Mouse (Mus musculus) brown adipose tissue, adult 24 weeks (tissue): ENCODE data around the gene Rerg. TPM values are rescaled to one million over a fixed set of nuclear protein-coding genes. Genes with fewer than 3 reads are reported as not detected.
"Not testable (repeated sequence)": the region's sequence is repeated elsewhere in the genome, so short reads cannot be mapped to it uniquely, and the experiment has no call there.

Experiments used
- H3K27ac ChIP-seq: fragments of 200-500 bp; replicated peaks from 2 replicates; pipeline ENCODE4 v1.5.1; 2012; ENCODE audit warnings: low read depth, mild to moderate bottlenecking, low read length
- H3K4me1 ChIP-seq: fragments of 200-500 bp; 2 replicates; pipeline ENCODE4 v1.6.1; 2012; ENCODE audit warnings: low read length, mixed read lengths; ENCODE audit not compliant: control insufficient read depth, insufficient read depth, insufficient read length
- H3K4me3 ChIP-seq: fragments of 200-500 bp; 2 replicates; pipeline ENCODE4 v1.5.1; 2012; ENCODE audit warnings: low read depth, mild to moderate bottlenecking, low read length, moderate library complexity; ENCODE audit not compliant: insufficient read depth
- polyA plus RNA-seq: library from polyadenylated mRNA; stranded (reverse); fragments of >200 nt; gene quantifications from 2 replicates; pipeline ENCODE4 v1.2.4, GENCODE M21; 2012; ENCODE audit not compliant: missing spikeins, insufficient read depth, insufficient read length

Rerg gene
- polyA plus RNA-seq, 1 experiment: not detected

DNA sequence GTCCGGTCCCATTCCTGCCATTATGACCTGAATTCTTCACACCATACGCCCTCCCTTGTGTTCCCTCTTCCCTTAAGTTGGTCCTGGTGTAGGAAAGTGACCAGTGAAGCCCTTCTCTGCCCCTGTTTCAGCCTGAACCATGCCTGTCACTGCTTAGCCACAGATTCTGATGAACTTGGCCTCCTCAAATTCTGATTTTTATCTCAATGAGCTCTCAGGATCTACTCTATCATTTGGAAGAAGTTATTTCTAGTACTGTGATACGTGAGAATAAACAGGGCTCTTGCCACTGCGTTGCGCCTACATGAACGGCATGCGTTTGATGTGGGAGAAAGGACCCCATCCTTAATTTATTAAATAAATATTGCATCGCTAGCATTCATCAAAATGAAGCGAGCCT, 117.3 kb downstream of the Rerg start:
- Histone ChIP-seq H3K27ac (no peak overlapping the region), H3K4me3 (no peak overlapping the region), H3K4me1 (no peaks in the 10 kb centered on the region)

DNA sequence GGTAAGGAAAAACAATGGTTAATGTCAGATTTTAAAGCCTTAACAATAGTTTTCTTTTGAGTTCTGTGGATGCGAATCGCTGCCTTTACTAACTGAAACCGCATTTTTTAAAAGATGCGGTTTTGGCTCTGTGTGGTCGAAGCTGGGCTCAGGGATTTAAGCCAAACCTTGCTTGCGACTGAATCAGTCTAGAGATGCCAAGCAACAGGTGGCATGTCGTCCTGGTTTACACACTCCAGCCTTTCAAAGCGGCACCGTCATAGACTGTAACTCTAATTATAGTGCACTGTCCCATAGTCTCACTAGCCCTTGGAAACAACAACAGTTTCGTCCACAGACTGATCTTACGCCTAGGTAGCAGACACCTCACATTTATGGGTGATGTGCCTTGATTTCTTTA, 123.3 kb downstream of the Rerg start:
- Histone ChIP-seq H3K4me1 (no peaks in the 10 kb centered on the region), H3K4me3 (no peak overlapping the region), H3K27ac (no peak overlapping the region)

DNA sequence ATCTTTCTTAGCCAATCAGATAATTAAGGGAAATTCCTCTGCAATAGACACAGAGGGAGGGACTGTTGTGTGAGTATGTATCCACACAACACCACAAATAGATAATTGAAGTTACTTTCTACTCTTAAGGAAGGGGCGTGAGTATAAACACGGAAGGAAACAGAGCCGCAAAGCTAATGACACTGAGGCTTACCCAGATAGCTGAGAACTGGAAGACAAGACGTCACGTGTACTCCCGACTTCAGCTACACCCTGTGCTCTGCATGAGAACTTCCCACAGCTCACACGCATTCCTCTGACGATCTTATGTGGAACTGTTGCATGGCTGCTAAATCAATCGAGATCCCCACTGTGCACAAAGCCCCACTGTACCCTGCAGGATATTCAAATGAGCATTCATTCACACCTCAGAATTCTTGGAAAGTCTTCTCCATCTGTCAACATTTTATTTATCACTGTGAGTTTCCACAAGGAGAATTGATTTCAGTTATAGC, 125.2 kb downstream of the Rerg start:
- Histone ChIP-seq H3K4me3 (no peak overlapping the region), H3K27ac (no peak overlapping the region)

DNA sequence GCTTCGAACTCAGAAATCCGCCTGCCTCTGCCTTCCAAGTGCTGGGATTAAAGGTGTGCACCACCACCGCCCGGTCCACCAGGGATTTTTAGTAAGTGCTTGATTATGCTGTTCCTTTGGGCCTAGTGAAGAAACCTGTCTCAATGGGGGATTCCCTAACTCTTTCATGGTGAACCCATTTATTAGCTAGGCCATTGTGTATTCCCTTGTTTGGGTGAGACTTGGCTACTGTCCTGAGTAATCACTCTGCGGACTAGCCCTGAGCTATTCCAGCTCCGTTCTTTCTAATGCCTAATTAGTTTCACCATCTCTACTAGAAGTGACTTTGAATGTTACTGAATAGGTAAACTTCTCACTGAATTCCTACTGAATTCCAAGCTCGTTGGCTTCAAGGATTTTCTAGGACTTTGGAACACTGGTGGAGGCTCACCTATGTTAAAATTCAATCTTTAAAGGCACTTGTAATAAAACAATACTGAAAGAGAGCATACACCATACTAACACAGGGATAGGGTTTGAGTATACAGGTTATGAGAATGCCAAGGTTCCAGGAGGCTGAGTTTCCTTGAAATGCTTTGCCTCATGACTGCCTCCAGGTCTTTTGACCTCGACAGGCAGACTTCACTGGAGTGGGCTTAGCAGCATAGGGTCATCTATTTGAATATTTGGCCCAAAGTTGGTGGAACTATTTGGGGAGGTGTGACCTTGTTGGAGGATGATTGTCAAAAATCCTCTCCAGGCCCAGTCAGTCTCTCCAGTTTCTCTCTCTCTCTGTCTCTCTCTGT, 134.5 kb downstream of the Rerg start:
- not testable (repeated sequence) for H3K27ac ChIP-seq, H3K4me3 ChIP-seq, H3K4me1 ChIP-seq

More for the DNA sequence above, 125.2 kb downstream of the Rerg start:
- H3K4me1 ChIP-seq: no peaks in the 10 kb centered on the region

DNA sequence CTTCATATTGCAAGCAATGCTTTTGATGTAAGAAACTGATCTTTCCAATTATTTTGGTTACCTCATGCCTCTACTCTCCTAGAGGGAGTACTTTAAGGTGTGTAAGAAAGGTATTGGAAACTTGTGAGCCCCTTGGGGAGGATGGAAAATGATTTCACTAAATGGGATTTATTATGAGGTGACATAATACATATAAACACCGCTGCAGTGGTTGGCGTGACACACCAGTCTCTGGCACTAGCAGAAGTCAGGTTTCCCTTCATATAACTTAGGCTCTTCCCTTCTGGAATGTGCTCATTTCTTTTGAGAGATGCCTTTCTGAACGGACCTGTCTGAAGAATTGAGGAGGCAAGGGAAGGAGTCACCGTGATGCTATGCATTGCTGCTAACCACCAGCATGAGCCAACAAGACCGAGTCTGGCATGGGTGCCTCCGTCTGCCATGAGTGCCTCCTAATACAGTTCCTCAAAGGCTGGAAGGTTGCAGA, 139.6 kb downstream of the Rerg start:
- Histone ChIP-seq H3K4me1 (no peaks in the 10 kb centered on the region), H3K27ac (no peak overlapping the region), H3K4me3 (no peak overlapping the region)

DNA sequence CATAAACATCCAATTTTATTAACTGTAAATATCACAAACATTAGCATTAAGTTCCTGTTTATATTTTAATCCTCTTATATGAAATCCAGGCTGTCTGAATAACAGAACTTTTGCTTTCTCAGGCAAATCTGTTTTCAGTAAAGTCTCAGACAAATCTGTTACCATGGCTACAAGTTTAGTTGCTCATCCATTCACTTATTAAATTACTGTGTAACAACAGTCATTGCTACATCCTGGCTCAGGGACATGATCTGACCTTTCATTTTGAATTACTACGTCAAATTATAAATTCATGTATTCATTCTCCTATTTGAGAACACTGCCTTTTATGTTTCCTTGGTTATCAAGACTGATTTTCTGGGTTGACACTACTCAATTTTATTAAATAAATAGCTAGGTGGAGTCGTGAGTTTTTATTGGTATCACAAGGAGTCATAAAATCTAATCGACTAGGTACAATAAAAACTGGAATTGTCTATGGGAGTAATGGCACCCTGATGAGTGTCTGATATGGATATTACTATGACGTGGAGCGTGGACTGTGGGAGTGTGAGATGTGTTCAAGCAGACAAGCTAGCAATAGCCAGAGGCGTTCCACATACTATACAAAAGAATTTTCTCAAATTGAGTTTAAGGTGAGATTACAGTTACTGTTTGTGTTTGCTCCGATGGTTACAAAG, 140.2 kb downstream of the Rerg start:
- Histone ChIP-seq H3K4me3 (no peak overlapping the region), H3K4me1 (no peaks in the 10 kb centered on the region), H3K27ac (no peak overlapping the region)

DNA sequence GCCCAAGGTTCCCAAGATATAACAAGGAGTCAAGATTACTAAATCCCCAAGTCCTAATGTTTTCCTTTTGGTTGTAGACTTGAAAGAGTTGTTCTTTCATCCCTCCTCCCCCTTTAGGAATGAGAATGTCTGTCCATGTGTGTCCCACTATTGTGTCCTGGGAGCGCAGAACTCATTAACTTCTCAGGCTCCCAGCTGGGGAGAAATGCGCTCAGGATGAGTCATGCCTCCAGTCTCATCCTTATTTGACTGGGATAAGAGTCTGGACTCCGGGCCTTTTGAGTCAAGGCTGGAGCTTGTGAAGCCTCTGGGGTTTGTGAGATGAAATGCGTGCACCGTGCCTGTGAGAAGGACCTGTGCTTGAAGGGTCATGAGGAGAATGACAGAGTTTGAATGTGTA, 144.8 kb downstream of the Rerg start:
- Histone ChIP-seq H3K4me3 (no peak overlapping the region), H3K27ac (no peak overlapping the region), H3K4me1 (no peaks in the 10 kb centered on the region)

DNA sequence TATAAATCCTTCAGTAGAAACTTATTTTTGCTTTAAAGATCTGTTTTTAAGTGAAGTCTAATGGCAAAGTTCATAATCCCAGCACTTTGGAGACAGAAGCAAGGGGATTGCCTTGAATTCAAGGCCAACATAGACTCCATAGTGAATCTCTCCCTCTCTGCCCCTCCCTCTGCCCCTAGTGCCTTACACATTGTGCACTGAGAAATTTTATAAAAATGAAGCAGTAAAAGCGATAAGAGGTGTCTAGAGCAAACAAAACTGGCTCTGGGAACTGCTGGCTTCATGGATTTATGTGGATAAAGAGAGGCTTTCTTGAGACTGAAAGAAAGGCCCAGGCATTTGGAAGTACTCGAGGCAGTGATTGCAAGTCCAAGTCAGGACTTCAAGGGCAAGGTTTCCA, 145.8 kb downstream of the Rerg start:
- Histone ChIP-seq H3K4me1 (no peaks in the 10 kb centered on the region), H3K4me3 (no peak overlapping the region), H3K27ac (no peak overlapping the region)

DNA sequence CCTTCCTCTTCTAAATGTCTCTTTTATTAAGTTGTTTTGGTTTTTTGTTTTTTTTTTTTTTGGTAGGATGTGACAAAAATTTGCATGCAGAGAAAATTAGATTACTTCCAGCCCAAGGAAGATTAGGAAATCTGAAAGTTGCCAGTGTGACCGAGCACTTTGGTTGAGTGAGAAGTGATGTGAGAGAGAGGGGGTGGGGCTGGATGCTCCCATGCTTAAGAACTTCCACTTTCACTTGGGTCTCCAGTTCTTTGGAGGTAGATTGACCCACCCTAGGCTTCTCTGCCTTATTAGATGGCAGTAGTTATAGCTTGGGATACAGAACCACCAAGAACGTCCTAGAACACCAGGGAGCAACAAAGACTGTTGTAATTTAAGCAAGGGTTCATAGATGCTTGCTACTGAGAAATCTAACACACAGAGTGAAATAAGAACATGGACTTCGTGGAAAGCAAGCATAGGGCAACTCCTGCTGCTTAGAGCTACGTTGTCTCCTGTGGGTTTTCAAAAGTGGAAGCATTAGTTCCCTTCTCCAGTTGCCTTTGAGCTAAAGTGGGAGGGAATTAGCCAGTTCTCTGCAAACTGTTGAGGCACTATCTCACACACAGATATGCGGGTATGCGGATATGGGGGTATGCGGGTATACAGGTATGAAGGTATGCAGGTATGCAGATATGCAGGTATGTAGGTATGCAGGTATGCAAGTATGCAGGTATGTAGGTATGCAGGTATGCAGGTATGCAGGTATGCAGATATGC, 152.9 kb downstream of the Rerg start:
- Histone ChIP-seq H3K4me3 (no peak overlapping the region), H3K27ac (no peak overlapping the region), H3K4me1 (no peaks in the 10 kb centered on the region)

DNA sequence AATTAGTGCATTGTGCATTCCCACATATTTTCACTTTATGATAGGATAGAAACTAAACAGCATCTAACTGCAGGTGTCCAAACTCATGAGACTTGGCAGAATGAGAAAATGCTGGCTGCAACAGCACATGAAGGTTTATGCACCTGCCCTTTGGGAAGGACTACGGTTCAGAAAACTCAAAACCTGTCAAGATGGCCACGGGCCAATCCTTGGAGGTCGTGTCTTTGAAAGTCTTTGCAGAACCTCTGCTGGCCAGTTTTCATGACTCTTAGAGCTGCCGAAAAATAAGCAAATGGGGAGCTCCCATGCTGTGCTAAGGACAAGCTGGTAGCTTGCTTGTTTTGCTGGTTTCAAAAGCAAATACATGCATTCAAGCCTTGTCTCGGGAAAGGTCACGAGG, 156.0 kb downstream of the Rerg start:
- Histone ChIP-seq H3K4me3 (no peak overlapping the region), H3K4me1 (no peaks in the 10 kb centered on the region), H3K27ac (no peak overlapping the region)

DNA sequence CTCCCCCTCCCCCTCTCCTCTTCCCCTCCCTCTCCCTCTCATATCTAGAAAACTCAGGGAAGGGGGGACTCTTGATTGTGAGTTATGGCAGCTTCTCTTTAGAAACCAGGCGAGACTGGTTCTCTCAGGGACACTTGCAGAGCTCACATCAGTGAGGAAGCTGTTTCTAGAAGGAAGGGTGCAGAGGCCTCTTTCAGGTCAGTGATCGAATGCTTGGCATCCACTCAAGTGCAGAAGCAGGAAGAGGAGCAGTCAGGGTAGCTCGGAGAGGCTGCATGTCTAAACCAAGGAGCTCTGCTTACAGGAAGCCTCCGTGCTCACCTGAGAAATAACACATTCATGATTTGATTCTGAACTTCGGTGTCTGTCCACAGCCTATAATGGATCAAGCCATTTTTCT, 159.1 kb downstream of the Rerg start:
- Histone ChIP-seq H3K4me1 (no peaks in the 10 kb centered on the region), H3K4me3 (no peak overlapping the region), H3K27ac (no peak overlapping the region)

Other genes starting within 250 kb of the Rerg start
- gene Erp27, start 248.3 kb downstream of the Rerg start, polyA plus RNA-seq: not detected in 2 replicates
- gene Pde6h, start 246.7 kb downstream of the Rerg start, polyA plus RNA-seq: not detected in 2 replicates
- 26.5 and 27.0 TPM in 2 replicates for gene Arhgdib, start 228.6 kb downstream of the Rerg start, polyA plus RNA-seq
- 3.3 and 3.4 TPM in 2 replicates for gene Ptpro, start 81.8 kb upstream of the Rerg start, polyA plus RNA-seq